Mouse (Mus musculus): Measurements from ENCODE around the gene Bmp2. TPM values are rescaled to one million over a fixed set of nuclear protein-coding genes. Genes with fewer than 3 reads are reported as not detected.

Gene Bmp2
- polyA plus RNA-seq, 1 experiment: 4.2 TPM

DNA sequence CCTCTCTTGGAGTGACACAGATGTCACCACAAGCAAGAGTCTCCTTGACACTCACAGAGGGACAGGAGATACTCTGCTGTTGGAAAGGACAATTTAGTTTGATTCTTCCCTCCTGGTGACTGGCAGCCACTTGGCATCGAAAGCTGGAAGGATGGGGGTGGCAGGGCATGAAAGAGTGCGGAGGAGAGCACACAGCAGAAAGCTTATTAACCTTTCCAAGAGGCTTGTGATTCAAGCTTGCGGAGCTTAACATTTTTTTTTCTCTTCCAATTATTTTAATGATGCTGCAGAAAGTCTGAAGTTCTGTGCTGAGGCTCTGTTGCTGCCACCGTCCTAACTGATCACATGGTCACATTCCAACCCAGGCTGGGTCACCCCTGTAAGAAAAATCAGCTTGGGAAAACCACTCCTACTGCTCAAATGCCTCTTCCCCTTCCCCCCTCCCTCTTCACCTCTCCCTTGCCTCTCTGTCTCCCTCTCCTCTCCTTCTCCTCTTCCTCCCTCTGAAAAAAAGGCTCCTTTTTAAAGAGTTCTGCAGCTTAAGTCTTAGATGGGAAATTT, 26.3 kb upstream of the Bmp2 start:
- TF ChIP-seq GATA1 (IDR thresholded peaks at IDR 0.05; ENCODE audit: borderline replicate concordance, low read length) (no peak), FLI1 (IDR thresholded peaks at IDR 0.05; ENCODE audit: low read length) (no peak)
- H3K4me1 ChIP-seq: no peaks in the 10 kb centered on the region

DNA sequence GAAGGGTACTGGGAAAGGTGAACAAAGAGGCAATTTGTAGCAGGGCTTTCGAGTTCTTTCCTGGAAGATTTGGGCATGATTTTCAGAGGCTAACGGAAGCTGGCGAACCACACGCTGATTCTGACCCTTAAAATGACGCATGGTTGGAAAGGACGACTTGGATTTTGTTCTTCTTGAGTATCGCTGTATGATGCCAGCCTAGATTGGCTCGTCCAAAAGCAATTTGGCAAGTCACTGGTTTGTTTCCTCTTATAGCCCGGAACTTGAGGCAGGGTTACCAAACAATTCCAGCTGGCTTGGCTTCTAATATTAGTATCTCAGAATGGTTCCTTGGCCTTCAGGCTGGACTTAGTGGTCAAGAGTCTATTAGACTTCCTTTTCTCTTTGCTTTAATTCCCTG, 22.6 kb upstream of the Bmp2 start:
- no peak overlapping the region for H3K4me3 ChIP-seq (replicated peaks)
- H3K27me3 ChIP-seq (replicated peaks): peaks cover 16% of the 10 kb centered on the region
- peaks cover 9% of the 10 kb centered on the region for H3K9me3 ChIP-seq
- H3K36me3 ChIP-seq (replicated peaks; ENCODE audit: low read length): no peaks in the 10 kb centered on the region
- H3K4me1 ChIP-seq: no peaks in the 10 kb centered on the region
- no peak for TF ChIP-seq FLI1 (IDR thresholded peaks at IDR 0.05; ENCODE audit: low read length)
- TF ChIP-seq GATA1 (IDR thresholded peaks at IDR 0.05; ENCODE audit: borderline replicate concordance, low read length): no peak

More for the DNA sequence above, 26.3 kb upstream of the Bmp2 start:
- Histone ChIP-seq H3K4me3 (replicated peaks) (no peak overlapping the region), H3K9me3 (peaks cover 9% of the 10 kb centered on the region), H3K27me3 (replicated peaks) (peaks cover 15% of the 10 kb centered on the region), H3K36me3 (replicated peaks; ENCODE audit: low read length) (no peaks in the 10 kb centered on the region)

DNA sequence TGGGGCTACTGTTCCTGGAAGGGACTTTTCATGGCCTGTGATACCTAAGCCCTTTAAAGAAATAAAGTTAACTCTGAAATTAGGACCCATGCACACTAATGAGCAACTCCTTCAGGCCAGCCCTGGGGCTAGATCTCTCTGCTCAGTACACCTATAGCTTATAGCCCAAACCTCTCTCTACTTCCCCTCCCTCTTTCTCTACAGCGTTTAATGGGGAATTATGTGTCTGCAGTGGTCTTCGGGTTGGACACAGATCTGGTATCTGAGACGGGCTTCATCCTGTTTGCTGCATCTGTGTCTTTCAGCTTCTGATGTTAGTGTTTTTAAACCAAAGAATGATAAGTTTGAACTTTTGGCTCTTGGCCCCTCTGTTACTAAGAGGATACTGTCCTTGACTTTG, 18.9 kb upstream of the Bmp2 start:
- H3K9me3 ChIP-seq: peaks cover 4% of the 10 kb centered on the region; the same call in 1 of the 2 replicates

DNA sequence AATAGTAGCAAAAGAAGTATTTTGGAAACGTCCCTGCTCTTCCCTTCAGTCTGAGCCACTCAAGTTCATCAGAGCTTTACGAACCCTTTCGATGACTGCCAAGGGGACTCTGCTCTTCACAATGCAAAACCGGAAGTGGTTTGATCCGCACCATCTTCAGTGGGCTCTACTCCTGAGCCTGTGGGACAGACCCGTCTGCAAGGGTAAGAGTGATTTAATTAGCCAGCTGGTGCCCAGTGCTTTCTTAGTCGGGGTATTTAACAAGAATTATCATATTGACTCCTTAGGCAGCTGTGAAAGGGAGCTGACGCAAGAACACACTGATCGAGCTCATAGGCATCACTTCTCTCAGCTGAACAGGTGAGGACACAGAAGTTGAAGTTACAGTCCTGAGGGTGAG, 16.5 kb upstream of the Bmp2 start:
- Histone ChIP-seq H3K4me1 (no peaks in the 10 kb centered on the region), H3K27me3 (replicated peaks) (peaks cover 12% of the 10 kb centered on the region), H3K4me3 (replicated peaks) (no peak overlapping the region), H3K36me3 (replicated peaks; ENCODE audit: low read length) (no peaks in the 10 kb centered on the region), H3K9me3 (no peaks in the 10 kb centered on the region)
- TF ChIP-seq FLI1 (IDR thresholded peaks at IDR 0.05; ENCODE audit: low read length): no peak
- no peak for TF ChIP-seq GATA1 (IDR thresholded peaks at IDR 0.05; ENCODE audit: borderline replicate concordance, low read length)

More for the DNA sequence above, 18.9 kb upstream of the Bmp2 start:
- Histone ChIP-seq H3K27me3 (replicated peaks) (peaks cover 10% of the 10 kb centered on the region), H3K4me1 (no peaks in the 10 kb centered on the region), H3K36me3 (replicated peaks; ENCODE audit: low read length) (no peaks in the 10 kb centered on the region), H3K4me3 (replicated peaks) (no peak overlapping the region)
- TF ChIP-seq GATA1 (IDR thresholded peaks at IDR 0.05; ENCODE audit: borderline replicate concordance, low read length): no peak
- TF ChIP-seq FLI1 (IDR thresholded peaks at IDR 0.05; ENCODE audit: low read length): no peak

DNA sequence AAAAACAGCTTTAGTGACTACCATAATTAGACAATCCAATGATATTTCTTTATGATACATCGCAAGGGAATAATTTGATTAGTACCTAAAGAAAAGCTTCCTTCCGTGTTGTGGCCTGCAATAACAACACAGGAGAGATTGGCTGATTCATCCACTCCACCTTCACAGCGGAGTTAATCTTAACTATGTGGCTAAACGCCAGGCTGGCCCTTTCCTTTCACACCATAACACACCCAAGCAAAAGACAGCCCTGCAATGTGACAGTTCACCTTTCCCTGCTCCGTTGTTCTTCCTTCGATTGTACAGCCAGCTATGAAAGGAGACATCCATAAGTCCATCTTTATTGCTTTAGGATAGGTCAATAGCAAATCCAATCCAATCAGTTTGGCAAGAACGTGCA, 15.1 kb upstream of the Bmp2 start:
- H3K27me3 ChIP-seq (replicated peaks): peaks cover 10% of the 10 kb centered on the region
- TF ChIP-seq FLI1 (IDR thresholded peaks at IDR 0.05; ENCODE audit: low read length) (no peak), GATA1 (IDR thresholded peaks at IDR 0.05; ENCODE audit: borderline replicate concordance, low read length) (no peak)
- no peaks in the 10 kb centered on the region for H3K36me3 ChIP-seq (replicated peaks; ENCODE audit: low read length)
- no peaks in the 10 kb centered on the region for H3K4me1 ChIP-seq
- H3K9me3 ChIP-seq: no peaks in the 10 kb centered on the region
- no peak overlapping the region for H3K4me3 ChIP-seq (replicated peaks)

DNA sequence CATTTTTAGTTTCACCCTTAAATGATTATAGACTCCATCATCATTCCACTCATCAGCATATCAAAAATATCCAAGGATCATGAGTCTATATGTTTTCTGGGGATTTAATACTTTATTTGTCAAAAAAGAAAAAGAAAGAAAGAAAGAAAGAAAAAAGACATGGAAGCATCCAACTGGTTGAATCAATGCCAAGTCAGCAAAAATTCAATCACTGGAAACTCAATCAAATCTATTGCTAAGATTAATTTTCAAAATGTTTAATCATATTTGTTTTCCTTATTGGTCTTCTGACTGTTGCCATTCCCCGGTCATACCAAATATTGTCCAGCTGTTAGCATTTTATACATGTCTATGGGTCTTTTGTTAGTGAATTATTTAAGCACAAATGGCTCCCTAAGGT, 11.3 kb upstream of the Bmp2 start:
- Histone ChIP-seq H3K4me1 (no peaks in the 10 kb centered on the region), H3K27me3 (replicated peaks) (peaks cover 8% of the 10 kb centered on the region), H3K36me3 (replicated peaks; ENCODE audit: low read length) (no peaks in the 10 kb centered on the region), H3K9me3 (no peaks in the 10 kb centered on the region), H3K4me3 (replicated peaks) (no peak overlapping the region)
- TF ChIP-seq GATA1 (IDR thresholded peaks at IDR 0.05; ENCODE audit: borderline replicate concordance, low read length): no peak
- TF ChIP-seq FLI1 (IDR thresholded peaks at IDR 0.05; ENCODE audit: low read length): no peak

DNA sequence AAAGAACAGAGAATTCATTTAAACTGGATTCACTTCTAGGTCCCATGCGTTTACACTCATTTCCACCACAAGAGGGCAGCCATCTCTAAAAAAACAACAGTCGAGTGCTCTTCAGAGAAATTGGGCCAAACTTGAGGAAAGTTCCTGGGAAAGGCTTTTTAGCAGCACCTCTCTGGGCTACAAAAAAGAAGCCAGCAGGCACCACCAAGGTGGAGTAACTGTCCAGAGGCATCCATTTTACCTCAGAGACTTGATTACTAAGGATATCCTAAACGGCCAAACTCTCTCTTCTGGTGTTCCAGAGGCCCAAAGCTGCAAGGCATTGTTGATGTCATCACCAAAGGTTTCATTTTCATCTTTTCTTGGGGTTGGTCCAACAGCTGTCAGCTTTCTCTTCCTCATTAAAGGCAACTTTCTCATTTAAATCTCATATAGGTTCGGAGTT, 1.7 kb upstream of the Bmp2 start:
- peak overlapping the region; percentile 72 for H3K4me3 ChIP-seq (replicated peaks)
- H3K9me3 ChIP-seq: no peaks in the 10 kb centered on the region
- TF ChIP-seq FLI1 (IDR thresholded peaks at IDR 0.05; ENCODE audit: low read length) (no peak), GATA1 (IDR thresholded peaks at IDR 0.05; ENCODE audit: borderline replicate concordance, low read length) (no peak)
- no peaks in the 10 kb centered on the region for H3K36me3 ChIP-seq (replicated peaks; ENCODE audit: low read length)
- H3K27me3 ChIP-seq (replicated peaks): peaks cover 55% of the 10 kb centered on the region
- peaks cover 32% of the 10 kb centered on the region for H3K4me1 ChIP-seq

DNA sequence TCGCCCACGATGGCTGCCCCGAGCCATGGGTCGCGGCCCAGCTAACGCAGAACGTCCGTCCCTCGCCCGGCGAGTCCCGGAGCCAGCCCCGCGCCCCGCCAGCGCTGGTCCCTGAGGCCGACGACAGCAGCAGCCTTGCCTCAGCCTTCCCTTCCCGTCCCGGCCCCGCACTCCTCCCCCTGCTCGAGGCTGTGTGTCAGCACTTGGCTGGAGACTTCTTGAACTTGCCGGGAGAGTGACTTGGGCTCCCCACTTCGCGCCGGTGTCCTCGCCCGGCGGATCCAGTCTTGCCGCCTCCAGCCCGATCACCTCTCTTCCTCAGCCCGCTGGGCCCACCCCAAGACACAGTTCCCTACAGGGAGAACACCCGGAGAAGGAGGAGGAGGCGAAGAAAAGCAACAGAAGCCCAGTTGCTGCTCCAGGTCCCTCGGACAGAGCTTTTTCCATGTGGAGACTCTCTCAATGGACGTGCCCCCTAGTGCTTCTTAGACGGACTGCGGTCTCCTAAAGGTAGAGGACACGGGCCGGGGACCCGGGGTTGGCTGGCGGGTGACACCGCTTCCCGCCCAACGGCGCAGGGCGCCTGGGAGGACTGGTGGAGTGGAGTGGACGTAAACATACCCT, 995 bp downstream of the Bmp2 start:
- peaks cover 32% of the 10 kb centered on the region for H3K4me1 ChIP-seq
- no peaks in the 10 kb centered on the region for H3K9me3 ChIP-seq
- H3K36me3 ChIP-seq (replicated peaks; ENCODE audit: low read length): no peaks in the 10 kb centered on the region
- peaks cover 65% of the 10 kb centered on the region for H3K27me3 ChIP-seq (replicated peaks)
- H3K4me3 ChIP-seq (replicated peaks): peak overlapping the region; percentile 92
- TF ChIP-seq FLI1 (IDR thresholded peaks at IDR 0.05; ENCODE audit: low read length): no peak
- TF ChIP-seq GATA1 (IDR thresholded peaks at IDR 0.05; ENCODE audit: borderline replicate concordance, low read length): no peak

DNA sequence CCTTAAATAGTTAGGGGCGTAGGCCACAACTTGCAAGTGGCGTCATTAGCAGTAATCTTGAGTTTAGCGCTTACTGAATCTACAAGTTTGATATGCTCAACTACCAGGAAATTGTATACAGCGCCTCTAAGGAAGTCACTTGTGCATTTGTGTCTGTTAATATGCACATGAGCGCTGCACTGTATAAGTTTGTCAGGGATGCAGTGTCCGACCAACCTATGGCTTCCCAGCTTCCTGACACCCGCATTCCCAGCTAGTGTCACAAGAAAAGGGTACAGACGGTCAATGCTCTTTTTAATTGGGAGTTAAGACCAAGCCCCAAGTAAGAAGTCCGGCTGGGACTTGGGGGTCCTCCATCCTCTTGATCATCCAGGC, 1.9 kb downstream of the Bmp2 start:
- peaks cover 66% of the 10 kb centered on the region for H3K27me3 ChIP-seq (replicated peaks)
- no peak for TF ChIP-seq GATA1 (IDR thresholded peaks at IDR 0.05; ENCODE audit: borderline replicate concordance, low read length)
- no peak for TF ChIP-seq FLI1 (IDR thresholded peaks at IDR 0.05; ENCODE audit: low read length)
- no peaks in the 10 kb centered on the region for H3K36me3 ChIP-seq (replicated peaks; ENCODE audit: low read length)
- H3K9me3 ChIP-seq: no peaks in the 10 kb centered on the region
- H3K4me3 ChIP-seq (replicated peaks): peak overlapping the region; percentile 92
- H3K4me1 ChIP-seq: peaks cover 32% of the 10 kb centered on the region

DNA sequence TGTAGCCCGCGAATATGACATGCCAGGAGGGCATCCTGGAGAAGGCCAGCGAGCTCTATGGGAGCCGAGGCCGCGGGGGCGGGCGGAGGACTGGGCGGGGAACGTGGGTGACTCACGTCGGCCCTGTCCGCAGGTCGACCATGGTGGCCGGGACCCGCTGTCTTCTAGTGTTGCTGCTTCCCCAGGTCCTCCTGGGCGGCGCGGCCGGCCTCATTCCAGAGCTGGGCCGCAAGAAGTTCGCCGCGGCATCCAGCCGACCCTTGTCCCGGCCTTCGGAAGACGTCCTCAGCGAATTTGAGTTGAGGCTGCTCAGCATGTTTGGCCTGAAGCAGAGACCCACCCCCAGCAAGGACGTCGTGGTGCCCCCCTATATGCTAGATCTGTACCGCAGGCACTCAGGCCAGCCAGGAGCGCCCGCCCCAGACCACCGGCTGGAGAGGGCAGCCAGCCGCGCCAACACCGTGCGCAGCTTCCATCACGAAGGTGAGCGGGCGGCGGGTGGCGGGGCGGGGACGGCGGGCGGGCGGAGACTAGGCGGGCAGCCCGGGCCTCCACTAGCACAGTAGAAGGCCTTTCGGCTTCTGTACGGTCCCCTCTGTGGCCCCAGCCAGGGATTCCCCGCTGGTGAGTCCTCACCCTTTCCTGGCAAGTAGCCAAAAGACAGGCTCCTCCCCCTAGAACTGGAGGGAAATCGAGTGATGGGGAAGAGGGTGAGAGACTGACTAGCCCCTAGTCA, 2.5 kb downstream of the Bmp2 start:
- H3K9me3 ChIP-seq: no peaks in the 10 kb centered on the region
- no peak for TF ChIP-seq FLI1 (IDR thresholded peaks at IDR 0.05; ENCODE audit: low read length)
- TF ChIP-seq GATA1 (IDR thresholded peaks at IDR 0.05; ENCODE audit: borderline replicate concordance, low read length): no peak
- peaks cover 32% of the 10 kb centered on the region for H3K4me1 ChIP-seq
- H3K36me3 ChIP-seq (replicated peaks; ENCODE audit: low read length): no peaks in the 10 kb centered on the region
- H3K4me3 ChIP-seq (replicated peaks): peak overlapping the region; percentile 92
- H3K27me3 ChIP-seq (replicated peaks): peaks cover 64% of the 10 kb centered on the region
